Mouse (Mus musculus) heart, adult 2 months (tissue): ENCODE results near the gene Rho.

Experiments
- CTCF ChIP-seq: fragments of 200-600 bp; IDR thresholded peaks from 2 replicates; pipeline ENCODE4 v1.8.1; 2022; ENCODE audit warnings: antibody characterized with exemption, mild to moderate bottlenecking, moderate library complexity
- EP300 ChIP-seq: fragments of 200-500 bp; IDR thresholded peaks from 2 replicates; pipeline ENCODE4 v1.6.1; 2011; ENCODE audit warnings: low read depth, low read length, control low read depth; ENCODE audit not compliant: insufficient read depth
- POLR2A ChIP-seq: fragments of 200-500 bp; IDR thresholded peaks from 2 replicates; pipeline ENCODE4 v1.6.1; 2011; ENCODE audit warnings: mild to moderate bottlenecking, low read depth, low read length, control low read depth; ENCODE audit not compliant: insufficient read depth

DNA sequence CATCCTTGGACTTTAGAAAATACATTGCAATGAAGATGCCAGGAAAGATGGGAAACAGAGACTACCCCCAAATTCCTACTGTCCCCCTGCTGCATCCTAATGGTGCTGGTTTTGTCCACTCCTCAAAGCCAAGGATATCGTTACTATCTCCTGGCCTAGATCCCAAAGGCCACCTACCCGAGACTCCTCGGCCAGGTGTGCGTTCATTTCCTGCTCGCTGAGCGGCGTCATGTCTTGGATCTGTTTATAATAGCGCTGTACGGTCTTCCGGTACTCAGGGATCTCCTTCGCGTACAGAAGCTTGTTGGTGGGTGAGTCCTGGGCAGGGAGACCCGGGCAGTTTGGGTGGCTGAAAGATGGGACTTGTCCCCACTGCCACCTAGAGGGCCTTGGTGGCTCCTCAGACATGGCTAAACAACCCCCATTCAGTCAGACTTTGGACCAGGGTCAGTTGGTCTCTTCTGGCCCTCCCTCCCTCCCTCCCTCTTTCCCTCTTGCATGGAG lies 24.9 kb downstream of the Rho start:
- peak; percentile 52 for TF ChIP-seq CTCF
- TF ChIP-seq EP300: no peak
- TF ChIP-seq POLR2A: no peak
